Mouse (Mus musculus): ENCODE results near the gene Pitpnm2. TPM values are rescaled to one million over a fixed set of nuclear protein-coding genes. Genes with fewer than 3 reads are reported as not detected.

The Pitpnm2 gene
- polyA plus RNA-seq, 1 experiment from 2014 or later: 6.2 TPM

- Histone ChIP-seq H3K4me3 (ENCODE audit: low read depth, low read length) (no peak overlapping the region), H3K36me3 (ENCODE audit: control insufficient read depth, insufficient read depth, low read length) (no peaks in the 10 kb centered on the region), H3K9ac (ENCODE audit: low read length) (no peak overlapping the region), H3K27me3 (replicated peaks; ENCODE audit: control insufficient read depth, insufficient read depth, low read length) (no peaks in the 10 kb centered on the region), H3K9me3 (ENCODE audit: control insufficient read depth, low read length) (no peaks in the 10 kb centered on the region), H3K4me2 (ENCODE audit: low read length) (no peak overlapping the region), H3K4me1 (replicated peaks; ENCODE audit: control insufficient read depth, insufficient read depth, low read length) (peaks cover 38% of the 10 kb centered on the region), H3K27ac (ENCODE audit: low read depth) (no peak overlapping the region; the same call in 1 of the 2 replicates)
- WGBS: 31% methylated on average over 5 of the region's 5 CpGs
- ATAC-seq (replicated peaks; ENCODE audit: low FRiP score, low TSS enrichment, low read depth) (no peak), DNase-seq (ENCODE audit: low spot score) (no peak)
Measured at GRCm38 (mm10) chr5:124205809-124206380, 43.7 kb downstream of the Pitpnm2 start.

- peaks cover 44% of the 10 kb centered on the region for H3K4me1 ChIP-seq (replicated peaks; ENCODE audit: control insufficient read depth, insufficient read depth, low read length)
- H3K4me2 ChIP-seq (ENCODE audit: low read length): no peak overlapping the region
- DNase-seq (ENCODE audit: low spot score) (no peak), ATAC-seq (replicated peaks; ENCODE audit: low FRiP score, low TSS enrichment, low read depth) (no peak)
- no peak overlapping the region for H3K9ac ChIP-seq (ENCODE audit: low read length)
- no peak overlapping the region for H3K27ac ChIP-seq (ENCODE audit: low read depth)
- WGBS: 73% methylated on average over 9 of the region's 9 CpGs
- H3K9me3 ChIP-seq (ENCODE audit: control insufficient read depth, low read length): no peaks in the 10 kb centered on the region
- H3K36me3 ChIP-seq (ENCODE audit: control insufficient read depth, insufficient read depth, low read length): no peaks in the 10 kb centered on the region
- no peak overlapping the region for H3K4me3 ChIP-seq (ENCODE audit: low read depth, low read length)
- H3K27me3 ChIP-seq (replicated peaks; ENCODE audit: control insufficient read depth, insufficient read depth, low read length): no peaks in the 10 kb centered on the region
Measured at GRCm38 (mm10) chr5:124205211-124205610, 44.3 kb downstream of the Pitpnm2 start.

- no peaks in the 10 kb centered on the region for H3K9me3 ChIP-seq (ENCODE audit: control insufficient read depth, low read length)
- H3K4me2 ChIP-seq (ENCODE audit: low read length): no peak overlapping the region
- no peaks in the 10 kb centered on the region for H3K36me3 ChIP-seq (ENCODE audit: control insufficient read depth, insufficient read depth, low read length)
- peaks cover 51% of the 10 kb centered on the region for H3K4me1 ChIP-seq (replicated peaks; ENCODE audit: control insufficient read depth, insufficient read depth, low read length)
- no peak for ATAC-seq (replicated peaks; ENCODE audit: low FRiP score, low TSS enrichment, low read depth)
- WGBS: 75% methylated on average over 9 of the region's 9 CpGs
- H3K9ac ChIP-seq (ENCODE audit: low read length): no peak overlapping the region
- DNase-seq (ENCODE audit: low spot score): no peak
- no peak overlapping the region for H3K27ac ChIP-seq (ENCODE audit: low read depth)
- H3K27me3 ChIP-seq (replicated peaks; ENCODE audit: control insufficient read depth, insufficient read depth, low read length): no peaks in the 10 kb centered on the region
- no peak overlapping the region for H3K4me3 ChIP-seq (ENCODE audit: low read depth, low read length)
Measured at GRCm38 (mm10) chr5:124204127-124204794, 45.3 kb downstream of the Pitpnm2 start.

GRCm38 (mm10) chr5:124203251-124203650, 46.3 kb downstream of the Pitpnm2 start:
- no peak for DNase-seq (ENCODE audit: low spot score)
- Histone ChIP-seq H3K9ac (ENCODE audit: low read length) (no peak overlapping the region), H3K4me2 (ENCODE audit: low read length) (no peak overlapping the region), H3K27ac (ENCODE audit: low read depth) (no peak overlapping the region), H3K4me3 (ENCODE audit: low read depth, low read length) (no peak overlapping the region), H3K4me1 (replicated peaks; ENCODE audit: control insufficient read depth, insufficient read depth, low read length) (peaks cover 50% of the 10 kb centered on the region), H3K36me3 (ENCODE audit: control insufficient read depth, insufficient read depth, low read length) (no peaks in the 10 kb centered on the region), H3K9me3 (ENCODE audit: control insufficient read depth, low read length) (no peaks in the 10 kb centered on the region), H3K27me3 (replicated peaks; ENCODE audit: control insufficient read depth, insufficient read depth, low read length) (no peaks in the 10 kb centered on the region)
- 88% methylated on average over 4 of the region's 4 CpGs for WGBS
- ATAC-seq (replicated peaks; ENCODE audit: low FRiP score, low TSS enrichment, low read depth): no peak

GRCm38 (mm10) chr5:124202071-124202470, 47.5 kb downstream of the Pitpnm2 start:
- no peak overlapping the region for H3K4me2 ChIP-seq (ENCODE audit: low read length)
- 52% methylated on average over 4 of the region's 4 CpGs for WGBS
- no peaks in the 10 kb centered on the region for H3K27me3 ChIP-seq (replicated peaks; ENCODE audit: control insufficient read depth, insufficient read depth, low read length)
- no peaks in the 10 kb centered on the region for H3K9me3 ChIP-seq (ENCODE audit: control insufficient read depth, low read length)
- no peak overlapping the region for H3K27ac ChIP-seq (ENCODE audit: low read depth)
- peaks cover 42% of the 10 kb centered on the region for H3K4me1 ChIP-seq (replicated peaks; ENCODE audit: control insufficient read depth, insufficient read depth, low read length)
- no peak for DNase-seq (ENCODE audit: low spot score)
- no peaks in the 10 kb centered on the region for H3K36me3 ChIP-seq (ENCODE audit: control insufficient read depth, insufficient read depth, low read length)
- H3K4me3 ChIP-seq (ENCODE audit: low read depth, low read length): no peak overlapping the region
- H3K9ac ChIP-seq (ENCODE audit: low read length): no peak overlapping the region
- ATAC-seq (replicated peaks; ENCODE audit: low FRiP score, low TSS enrichment, low read depth): no peak

- Histone ChIP-seq H3K36me3 (ENCODE audit: control insufficient read depth, insufficient read depth, low read length) (no peaks in the 10 kb centered on the region), H3K9me3 (ENCODE audit: control insufficient read depth, low read length) (no peaks in the 10 kb centered on the region), H3K27me3 (replicated peaks; ENCODE audit: control insufficient read depth, insufficient read depth, low read length) (no peaks in the 10 kb centered on the region), H3K4me3 (ENCODE audit: low read depth, low read length) (no peak overlapping the region), H3K9ac (ENCODE audit: low read length) (no peak overlapping the region), H3K4me1 (replicated peaks; ENCODE audit: control insufficient read depth, insufficient read depth, low read length) (peaks cover 37% of the 10 kb centered on the region), H3K4me2 (ENCODE audit: low read length) (no peak overlapping the region), H3K27ac (ENCODE audit: low read depth) (no peak overlapping the region)
- WGBS: 58% methylated on average over 2 of the region's 2 CpGs
- no peak for ATAC-seq (replicated peaks; ENCODE audit: low FRiP score, low TSS enrichment, low read depth)
- DNase-seq (ENCODE audit: low spot score): no peak
Measured at GRCm38 (mm10) chr5:124201564-124201963, 48.0 kb downstream of the Pitpnm2 start.

GRCm38 (mm10) chr5:124200844-124201243, 48.7 kb downstream of the Pitpnm2 start:
- H3K9me3 ChIP-seq (ENCODE audit: control insufficient read depth, low read length): no peaks in the 10 kb centered on the region
- H3K4me1 ChIP-seq (replicated peaks; ENCODE audit: control insufficient read depth, insufficient read depth, low read length): peaks cover 32% of the 10 kb centered on the region
- no peak overlapping the region for H3K4me2 ChIP-seq (ENCODE audit: low read length)
- WGBS: 35% methylated on average over 5 of the region's 5 CpGs
- no peaks in the 10 kb centered on the region for H3K27me3 ChIP-seq (replicated peaks; ENCODE audit: control insufficient read depth, insufficient read depth, low read length)
- no peaks in the 10 kb centered on the region for H3K36me3 ChIP-seq (ENCODE audit: control insufficient read depth, insufficient read depth, low read length)
- DNase-seq (ENCODE audit: low spot score) (no peak), ATAC-seq (replicated peaks; ENCODE audit: low FRiP score, low TSS enrichment, low read depth) (no peak)
- no peak overlapping the region for H3K4me3 ChIP-seq (ENCODE audit: low read depth, low read length)
- no peak overlapping the region for H3K9ac ChIP-seq (ENCODE audit: low read length)
- H3K27ac ChIP-seq (ENCODE audit: low read depth): no peak overlapping the region

GRCm38 (mm10) chr5:124199168-124199567, 50.4 kb downstream of the Pitpnm2 start:
- DNase-seq (ENCODE audit: low spot score) (no peak), ATAC-seq (replicated peaks; ENCODE audit: low FRiP score, low TSS enrichment, low read depth) (no peak)
- Histone ChIP-seq H3K27ac (ENCODE audit: low read depth) (no peak overlapping the region), H3K4me3 (ENCODE audit: low read depth, low read length) (no peak overlapping the region), H3K9ac (ENCODE audit: low read length) (no peak overlapping the region), H3K27me3 (replicated peaks; ENCODE audit: control insufficient read depth, insufficient read depth, low read length) (no peaks in the 10 kb centered on the region), H3K36me3 (ENCODE audit: control insufficient read depth, insufficient read depth, low read length) (no peaks in the 10 kb centered on the region), H3K4me1 (replicated peaks; ENCODE audit: control insufficient read depth, insufficient read depth, low read length) (peaks cover 30% of the 10 kb centered on the region), H3K4me2 (ENCODE audit: low read length) (no peak overlapping the region), H3K9me3 (ENCODE audit: control insufficient read depth, low read length) (no peaks in the 10 kb centered on the region)
- 81% methylated on average over 5 of the region's 5 CpGs for WGBS

- 72% methylated on average over 7 of the region's 7 CpGs for WGBS
- DNase-seq (ENCODE audit: low spot score): no peak
- H3K36me3 ChIP-seq (ENCODE audit: control insufficient read depth, insufficient read depth, low read length): no peaks in the 10 kb centered on the region
- H3K4me2 ChIP-seq (ENCODE audit: low read length): no peak overlapping the region
- no peaks in the 10 kb centered on the region for H3K9me3 ChIP-seq (ENCODE audit: control insufficient read depth, low read length)
- ATAC-seq (replicated peaks; ENCODE audit: low FRiP score, low TSS enrichment, low read depth): no peak
- H3K4me3 ChIP-seq (ENCODE audit: low read depth, low read length): no peak overlapping the region
- H3K4me1 ChIP-seq (replicated peaks; ENCODE audit: control insufficient read depth, insufficient read depth, low read length): peaks cover 25% of the 10 kb centered on the region
- H3K9ac ChIP-seq (ENCODE audit: low read length): no peak overlapping the region
- no peaks in the 10 kb centered on the region for H3K27me3 ChIP-seq (replicated peaks; ENCODE audit: control insufficient read depth, insufficient read depth, low read length)
- H3K27ac ChIP-seq (ENCODE audit: low read depth): no peak overlapping the region
Measured at GRCm38 (mm10) chr5:124198473-124198872, 51.1 kb downstream of the Pitpnm2 start.

All from intestine, embryonic 14.5 days (tissue).